Mouse (Mus musculus) neural tube, embryonic 15.5 days (tissue): ENCODE measurements around the gene Hoxd11. TPM values are rescaled to one million over a fixed set of nuclear protein-coding genes. Genes with fewer than 3 reads are reported as not detected.

Experiments used
- ATAC-seq: fragments of 200-750 bp; cut with Nextera tagmentation; 2 replicates; pipeline ENCODE4 v1.8.0; 2017; ENCODE audit warnings: mild to moderate bottlenecking, moderate TSS enrichment, moderate library complexity; ENCODE audit not compliant: low FRiP score
- H3K27ac ChIP-seq: fragments of 300-500 bp; sonication (generic); replicated peaks from 2 replicates; pipeline ENCODE4 v1.5.1; 2015; ENCODE audit warnings: mild to moderate bottlenecking, inconsistent platforms
- H3K27me3 ChIP-seq: fragments of 300-500 bp; sonication (generic); replicated peaks from 2 replicates; pipeline ENCODE4 v1.6.1; 2015; ENCODE audit warnings: inconsistent platforms
- H3K36me3 ChIP-seq: fragments of 300-500 bp; sonication (generic); 2 replicates; pipeline ENCODE4 v1.6.1; 2015; ENCODE audit warnings: inconsistent platforms
- H3K4me1 ChIP-seq: fragments of 300-500 bp; sonication (generic); 2 replicates; pipeline ENCODE4 v1.6.1; 2015; ENCODE audit warnings: inconsistent platforms
- H3K4me2 ChIP-seq: fragments of 300-500 bp; sonication (generic); 2 replicates; pipeline ENCODE4 v1.6.1; 2015; ENCODE audit warnings: inconsistent platforms, mild to moderate bottlenecking, moderate library complexity
- H3K4me3 ChIP-seq: fragments of 300-500 bp; sonication (generic); replicated peaks from 2 replicates; pipeline ENCODE4 v1.5.1; 2015; ENCODE audit warnings: mild to moderate bottlenecking, inconsistent platforms
- H3K9ac ChIP-seq: fragments of 300-500 bp; sonication (generic); replicated peaks from 2 replicates; pipeline ENCODE4 v1.6.1; 2015; ENCODE audit warnings: mild to moderate bottlenecking, inconsistent platforms
- H3K9me3 ChIP-seq: fragments of 300-500 bp; sonication (generic); replicated peaks from 2 replicates; pipeline ENCODE4 v1.6.1; 2016; ENCODE audit warnings: inconsistent platforms
- WGBS: fragments of 180-500 bp; shearing (Covaris S2); methylation state at CpG from one replicate; pipeline ENCODE4 v1.1.7; 2015; ENCODE audit warnings: mixed read lengths; 5-methylcytosine and 5-hydroxymethylcytosine counted together
- polyA plus RNA-seq: library from polyadenylated mRNA; unstranded; fragments of >200 nt; fragmentation: Nextera tagmentation; extraction: Ambion mirVana; gene quantifications from 2 replicates; pipeline ENCODE4 v1.2.1, GENCODE M21; 2015

Hoxd11 gene
- polyA plus RNA-seq, 1 experiment from 2014 or later: 4.1 TPM

- 0 out of 2 replicates have a peak, but pooled peaks have one; percentile 43 for ATAC-seq
- H3K27ac ChIP-seq: no peak within 1 kb of the TSS
- no peak within 1 kb of the TSS for H3K9ac ChIP-seq
- H3K9me3 ChIP-seq: no peaks in the 10 kb centered on the region
- under 1% methylated on average over 32 of the region's 51 CpGs for WGBS
- peak within 1 kb of the TSS; percentile 33 for H3K4me3 ChIP-seq
- no peaks in the 10 kb centered on the region for H3K36me3 ChIP-seq
- peak within 1 kb of the TSS; percentile 56 for H3K4me2 ChIP-seq
- H3K27me3 ChIP-seq: peaks cover 91% of the 10 kb centered on the region
- peaks cover 17% of the 10 kb centered on the region for H3K4me1 ChIP-seq
Observed at GRCm38 (mm10) chr2:74667842-74668357, 11.5 kb upstream of the Hoxd11 start, which contains the start of gene Hoxd13. TSS of gene Hoxd13 (plus strand) at chr2:74668310.

- Histone ChIP-seq H3K4me2 (peak overlapping the region; percentile 56), H3K27me3 (peaks cover 92% of the 10 kb centered on the region), H3K9ac (no peak overlapping the region), H3K4me3 (peak overlapping the region; percentile 33), H3K36me3 (no peaks in the 10 kb centered on the region), H3K9me3 (no peaks in the 10 kb centered on the region), H3K4me1 (peaks cover 18% of the 10 kb centered on the region), H3K27ac (no peak overlapping the region)
- ATAC-seq: no peak; the same call in 1 of the 2 replicates
- under 1% methylated on average over 50 of the region's 74 CpGs for WGBS
Observed at GRCm38 (mm10) chr2:74668370-74669229, 10.8 kb upstream of the Hoxd11 start.

- Histone ChIP-seq H3K9me3 (no peaks in the 10 kb centered on the region), H3K27me3 (peaks cover 92% of the 10 kb centered on the region), H3K4me3 (0 out of 2 replicates have a peak overlapping the region, but pooled peaks have one; percentile 33), H3K27ac (no peak overlapping the region), H3K36me3 (no peaks in the 10 kb centered on the region), H3K4me2 (no peak overlapping the region), H3K4me1 (peaks cover 18% of the 10 kb centered on the region), H3K9ac (no peak overlapping the region)
- WGBS: 1% methylated on average over 3 of the region's 3 CpGs
- no peak for ATAC-seq
Observed at GRCm38 (mm10) chr2:74669230-74669578, 10.2 kb upstream of the Hoxd11 start.

GRCm38 (mm10) chr2:74669650-74670235 is 9.6 kb upstream of the Hoxd11 start:
- no peak for ATAC-seq
- WGBS: 3% methylated on average over 14 of the region's 14 CpGs
- Histone ChIP-seq H3K4me2 (no peak overlapping the region), H3K27me3 (peaks cover 92% of the 10 kb centered on the region), H3K4me3 (no peak overlapping the region), H3K9ac (no peak overlapping the region), H3K4me1 (peaks cover 18% of the 10 kb centered on the region), H3K27ac (no peak overlapping the region), H3K9me3 (no peaks in the 10 kb centered on the region), H3K36me3 (no peaks in the 10 kb centered on the region)

GRCm38 (mm10) chr2:74670632-74671188 is 8.6 kb upstream of the Hoxd11 start:
- H3K4me3 ChIP-seq: no peak overlapping the region
- 11% methylated on average over 3 of the region's 3 CpGs for WGBS
- no peak for ATAC-seq
- peaks cover 25% of the 10 kb centered on the region for H3K4me1 ChIP-seq
- H3K27ac ChIP-seq: no peak overlapping the region
- H3K4me2 ChIP-seq: no peak overlapping the region
- no peaks in the 10 kb centered on the region for H3K9me3 ChIP-seq
- H3K9ac ChIP-seq: no peak overlapping the region
- peaks cover 93% of the 10 kb centered on the region for H3K27me3 ChIP-seq
- no peaks in the 10 kb centered on the region for H3K36me3 ChIP-seq

GRCm38 (mm10) chr2:74671847-74672246 is 7.5 kb upstream of the Hoxd11 start:
- no peak overlapping the region for H3K4me3 ChIP-seq
- H3K27me3 ChIP-seq: peaks cover 95% of the 10 kb centered on the region
- no peak for ATAC-seq
- H3K27ac ChIP-seq: no peak overlapping the region
- no peaks in the 10 kb centered on the region for H3K36me3 ChIP-seq
- H3K9ac ChIP-seq: no peak overlapping the region
- no peak overlapping the region for H3K4me2 ChIP-seq
- 13% methylated on average over 5 of the region's 5 CpGs for WGBS
- no peaks in the 10 kb centered on the region for H3K9me3 ChIP-seq
- peaks cover 25% of the 10 kb centered on the region for H3K4me1 ChIP-seq

GRCm38 (mm10) chr2:74672481-74673362 is 6.6 kb upstream of the Hoxd11 start:
- Histone ChIP-seq H3K4me2 (peak overlapping the region; percentile 52), H3K36me3 (no peaks in the 10 kb centered on the region), H3K27ac (no peak overlapping the region), H3K27me3 (peaks cover 95% of the 10 kb centered on the region), H3K4me1 (peaks cover 23% of the 10 kb centered on the region), H3K4me3 (peak overlapping the region; percentile 24), H3K9me3 (no peaks in the 10 kb centered on the region), H3K9ac (no peak overlapping the region)
- WGBS: 4% methylated on average over 40 of the region's 40 CpGs
- peak; percentile 51; the same call in 1 of the 2 replicates for ATAC-seq

- H3K4me3 ChIP-seq: no peak overlapping the region
- no peak for ATAC-seq
- 3% methylated on average over 24 of the region's 24 CpGs for WGBS
- peaks cover 14% of the 10 kb centered on the region for H3K4me1 ChIP-seq
- H3K27me3 ChIP-seq: peaks cover 94% of the 10 kb centered on the region
- H3K9ac ChIP-seq: no peak overlapping the region
- H3K4me2 ChIP-seq: no peak overlapping the region
- H3K9me3 ChIP-seq: no peaks in the 10 kb centered on the region
- no peak overlapping the region for H3K27ac ChIP-seq
- no peaks in the 10 kb centered on the region for H3K36me3 ChIP-seq
Observed at GRCm38 (mm10) chr2:74673835-74674425, 5.4 kb upstream of the Hoxd11 start.

GRCm38 (mm10) chr2:74674881-74675665 is 4.3 kb upstream of the Hoxd11 start, which contains the start of gene Hoxd12:
TSS of gene Hoxd12 (plus strand) at chr2:74675013.
- 5% methylated on average over 47 of the region's 47 CpGs for WGBS
- H3K36me3 ChIP-seq: no peaks in the 10 kb centered on the region
- no peaks in the 10 kb centered on the region for H3K9me3 ChIP-seq
- no peak within 1 kb of the TSS for H3K27ac ChIP-seq
- no peak within 1 kb of the TSS for H3K9ac ChIP-seq
- H3K4me3 ChIP-seq: no peak within 1 kb of the TSS
- peaks cover 96% of the 10 kb centered on the region for H3K27me3 ChIP-seq
- no peak for ATAC-seq
- H3K4me2 ChIP-seq: no peak within 1 kb of the TSS
- H3K4me1 ChIP-seq: peaks cover 14% of the 10 kb centered on the region

- ATAC-seq: no peak
- Histone ChIP-seq H3K9ac (no peak overlapping the region), H3K4me2 (no peak overlapping the region), H3K27ac (no peak overlapping the region), H3K27me3 (peaks cover 98% of the 10 kb centered on the region), H3K36me3 (no peaks in the 10 kb centered on the region), H3K4me1 (peaks cover 14% of the 10 kb centered on the region), H3K9me3 (no peaks in the 10 kb centered on the region), H3K4me3 (no peak overlapping the region)
- WGBS: 9% methylated on average over 24 of the region's 24 CpGs
Observed at GRCm38 (mm10) chr2:74675666-74676282, 3.6 kb upstream of the Hoxd11 start.
